Mouse (Mus musculus) heart, embryonic 14.5 days (tissue): ENCODE measurements around the gene Spryd7. TPM values are rescaled to one million over a fixed set of nuclear protein-coding genes. Genes with fewer than 3 reads are reported as not detected.
A peak's percentile ranks its signal among the peaks of the same experiment; 100 is the strongest.
"Not testable (repeated sequence)": the region's sequence is repeated elsewhere in the genome, so short reads cannot be mapped to it uniquely, and the experiment has no call there.

Experiments used
- ATAC-seq: fragments of 200-750 bp; cut with Nextera tagmentation; 2 replicates; pipeline ENCODE4 v1.8.0; 2017; ENCODE audit warnings: low read depth, moderate TSS enrichment; ENCODE audit not compliant: insufficient number of reproducible peaks, insufficient read depth, low FRiP score
- H3K27ac ChIP-seq, 2 experiments: fragments of 200-500 bp in 1 of 2; fragments of 300-500 bp in 1 of 2; sonication (generic) in 1 of 2; replicated peaks in 1 of 2; 2 replicates each; pipeline ENCODE4 v1.5.1; 2012 to 2014; ENCODE audit warnings: low read depth in 2 of 2, low read length in 2 of 2, control low read depth in 1 of 2, mild to moderate bottlenecking in 1 of 2, mixed read lengths in 1 of 2; ENCODE audit not compliant: control insufficient read depth in 1 of 2, insufficient read depth in 1 of 2
- H3K27me3 ChIP-seq: fragments of 300-500 bp; sonication (generic); 2 replicates; pipeline ENCODE4 v1.6.1; 2014; ENCODE audit warnings: mild to moderate bottlenecking, low read length, control low read depth; ENCODE audit not compliant: control insufficient read depth, insufficient read depth
- H3K36me3 ChIP-seq: fragments of 300-500 bp; sonication (generic); 2 replicates; pipeline ENCODE4 v1.6.1; 2014; ENCODE audit warnings: mild to moderate bottlenecking, control low read depth, low read length, mixed read lengths; ENCODE audit not compliant: control insufficient read depth, insufficient read depth
- H3K4me1 ChIP-seq, 2 experiments: fragments of 200-500 bp in 1 of 2; fragments of 300-500 bp in 1 of 2; sonication (generic) in 1 of 2; 2 replicates each; pipeline ENCODE4 v1.6.1; 2012 to 2014; ENCODE audit warnings: low read length in 2 of 2, control low read depth in 1 of 2, mixed read lengths in 1 of 2; ENCODE audit not compliant: control insufficient read depth in 2 of 2, insufficient read depth in 2 of 2
- H3K4me2 ChIP-seq: fragments of 300-500 bp; sonication (generic); 2 replicates; pipeline ENCODE4 v1.6.1; 2014; ENCODE audit warnings: mild to moderate bottlenecking, low read length
- H3K4me3 ChIP-seq, 2 experiments: fragments of 200-500 bp in 1 of 2; fragments of 300-500 bp in 1 of 2; sonication (generic) in 1 of 2; 2 replicates each; pipeline ENCODE4 v1.5.1; 2012 to 2014; ENCODE audit warnings: low read length in 2 of 2, mild to moderate bottlenecking in 2 of 2, control low read depth in 1 of 2, low read depth in 1 of 2, moderate library complexity in 1 of 2; ENCODE audit not compliant: control insufficient read depth in 1 of 2, insufficient read depth in 1 of 2
- H3K9ac ChIP-seq: fragments of 300-500 bp; sonication (generic); 2 replicates; pipeline ENCODE4 v1.6.1; 2014; ENCODE audit warnings: mild to moderate bottlenecking, low read length
- H3K9me3 ChIP-seq: fragments of 300-500 bp; sonication (generic); 2 replicates; pipeline ENCODE4 v1.6.1; 2016; ENCODE audit warnings: low read length, control low read depth; ENCODE audit not compliant: control insufficient read depth
- WGBS: fragments of 180-500 bp; shearing (Covaris S2); extraction: QIAGEN DNeasy Blood & Tissue Kit; methylation state at CpG from one replicate; pipeline ENCODE4 v1.1.7; 2014; 5-methylcytosine and 5-hydroxymethylcytosine counted together
- polyA plus RNA-seq: library from polyadenylated mRNA; unstranded; fragments of >200 nt; fragmentation: Nextera tagmentation; extraction: Ambion mirVana; gene quantifications from 2 replicates; pipeline ENCODE4 v1.2.1, GENCODE M21; 2014

Gene Spryd7
- 26.8 and 27.4 TPM in 2 replicates for polyA plus RNA-seq

DNA sequence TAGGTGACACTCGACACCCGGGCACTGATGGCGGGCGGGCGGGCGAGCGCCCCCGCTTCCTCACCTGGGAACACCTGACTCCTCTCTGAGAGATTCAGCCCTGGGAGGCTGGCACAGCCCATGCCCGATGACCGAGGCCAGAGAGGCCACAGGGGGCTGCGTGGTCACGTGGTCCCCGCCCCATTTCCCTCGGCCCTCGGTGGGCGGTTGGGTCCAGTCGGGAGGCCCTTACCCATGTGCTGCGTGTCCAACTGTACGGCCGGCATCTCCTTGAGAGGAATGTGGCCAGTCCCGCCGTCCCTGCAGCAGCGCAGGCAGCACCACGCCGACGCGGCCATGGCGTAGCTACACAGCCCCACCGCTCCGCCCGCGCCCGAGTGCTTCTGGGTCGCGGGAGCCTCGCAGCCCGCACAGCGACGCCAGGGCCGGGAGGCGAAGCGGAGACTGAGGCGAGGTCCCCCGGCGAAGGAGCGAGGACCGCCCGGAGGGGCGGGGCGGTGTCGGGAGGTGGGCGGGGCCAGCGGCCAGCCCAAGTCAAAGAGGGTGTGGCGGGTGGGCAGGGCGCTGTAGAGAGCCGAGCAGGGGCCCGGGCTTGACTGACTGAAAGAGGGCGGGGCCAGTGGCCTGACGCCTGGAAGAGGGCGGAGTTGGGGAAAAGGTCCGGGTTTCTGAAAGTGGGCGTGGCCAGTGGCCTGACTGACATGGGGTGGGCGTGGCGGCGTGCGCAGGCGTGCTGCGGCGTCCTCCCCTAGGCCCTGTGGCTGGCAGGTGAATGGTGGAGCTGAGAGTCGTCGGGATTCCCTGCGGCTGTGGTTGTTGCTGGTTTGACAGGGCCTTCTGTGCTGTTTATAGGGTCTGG is at the start of gene Spryd7:
Gene Spryd7, minus strand, starts transcription at position 598 of the 859 bp plus-strand sequence.
- peak; percentile 98 for ATAC-seq
- Histone ChIP-seq H3K4me2 (peak within 1 kb of the TSS; percentile 89), H3K27ac (peak within 1 kb of the TSS; percentile 88 to 89), H3K4me3 (peak within 1 kb of the TSS; percentile 78 to 95), H3K9me3 (0 out of 2 replicates have a peak, but pooled peaks cover 4% of the 10 kb centered on the region), H3K36me3 (no peaks in the 10 kb centered on the region), H3K9ac (peak within 1 kb of the TSS; percentile 82), H3K4me1 (0 out of 4 replicates have a peak, but pooled peaks cover 0 to 2% of the 10 kb centered on the region in 2 experiments), H3K27me3 (no peaks in the 10 kb centered on the region)
- WGBS = under 1% methylated on average over 70 of the region's 72 CpGs

DNA sequence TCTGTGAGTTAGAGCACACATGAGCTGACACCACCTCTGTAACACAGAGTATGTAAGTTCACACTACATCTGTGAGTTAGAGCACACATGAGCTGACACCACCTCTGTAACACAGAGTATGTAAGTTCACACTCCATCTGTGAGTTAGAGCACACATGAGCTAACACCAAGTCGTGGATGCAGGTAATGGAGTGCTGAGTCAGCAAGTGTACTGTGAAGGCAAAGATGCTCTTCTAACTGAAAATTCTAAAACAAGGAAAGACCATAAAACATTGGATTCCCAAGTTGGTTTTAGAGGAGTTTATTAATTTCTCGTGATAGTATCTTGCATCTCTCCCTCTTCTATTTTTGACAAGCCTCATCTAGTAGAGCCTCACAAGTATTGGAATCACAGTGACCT is 49.4 kb upstream of the Spryd7 start:
- ATAC-seq, H3K27me3 ChIP-seq, H3K9me3 ChIP-seq, H3K9ac ChIP-seq, H3K4me1 ChIP-seq, H3K4me2 ChIP-seq, H3K4me3 ChIP-seq, H3K27ac ChIP-seq: not testable (repeated sequence)
- H3K36me3 ChIP-seq = peaks cover 33% of the 10 kb centered on the region
- 84% methylated on average over 2 of the region's 2 CpGs for WGBS

DNA sequence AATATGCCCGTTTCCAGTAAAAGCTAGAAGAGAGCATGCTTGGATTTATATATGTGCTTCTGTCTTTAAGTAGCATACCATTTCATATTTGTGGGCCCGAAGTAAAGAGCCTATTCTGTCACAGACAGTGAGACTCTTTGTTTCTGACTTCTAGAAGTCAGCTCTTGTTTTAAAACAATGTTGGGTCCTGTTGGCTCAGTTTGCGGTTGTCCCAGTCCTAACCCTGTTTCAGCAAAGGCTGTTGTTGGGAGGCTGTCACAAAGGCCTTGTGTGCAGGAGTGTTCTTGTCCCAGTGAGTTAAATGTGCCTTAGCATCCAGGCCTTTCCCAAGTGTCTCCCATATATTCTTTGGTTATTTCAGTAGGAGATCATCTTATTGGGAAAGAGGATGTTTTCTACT is 47.4 kb upstream of the Spryd7 start:
- Histone ChIP-seq H3K4me3 (no peak overlapping the region), H3K4me2 (no peak overlapping the region)

DNA sequence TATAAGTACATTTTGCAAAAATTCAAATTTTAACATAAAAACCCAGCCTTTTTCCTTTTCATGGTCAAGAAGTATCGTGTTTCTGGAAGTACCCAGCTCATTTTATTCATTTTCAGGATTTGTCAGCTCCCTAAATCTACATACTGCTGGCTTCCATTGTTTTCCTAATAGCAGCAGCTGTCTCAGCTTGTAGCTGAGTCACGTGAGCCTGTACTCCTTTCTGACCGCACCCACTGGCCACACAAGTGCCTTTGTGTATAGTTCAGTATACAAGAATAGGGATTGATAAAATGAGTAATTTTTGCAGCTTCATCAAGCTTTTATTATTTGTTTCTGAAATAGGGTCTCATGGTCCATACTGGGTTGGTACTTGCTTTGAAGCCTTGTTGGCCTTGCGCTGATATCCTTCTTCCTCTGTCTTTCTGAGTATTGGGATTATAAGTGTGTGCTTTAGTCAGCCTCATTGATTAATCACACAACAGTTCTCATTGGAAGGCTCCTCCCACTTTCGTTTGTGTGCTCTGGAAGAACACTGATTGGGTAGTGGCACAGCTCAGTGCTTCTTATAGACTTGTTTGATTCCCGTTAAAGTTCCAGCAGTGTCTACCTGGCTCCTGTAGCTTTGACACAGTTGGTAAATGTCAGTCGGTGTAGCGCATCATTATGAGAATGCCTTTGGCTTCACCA is 46.5 kb upstream of the Spryd7 start:
- no peak overlapping the region for H3K4me2 ChIP-seq
- peaks cover 33% of the 10 kb centered on the region for H3K36me3 ChIP-seq
- no peaks in the 10 kb centered on the region for H3K27me3 ChIP-seq
- no peaks in the 10 kb centered on the region for H3K9me3 ChIP-seq
- 83% methylated on average over 8 of the region's 8 CpGs for WGBS
- H3K4me3 ChIP-seq = no peak overlapping the region
- no peak overlapping the region for H3K9ac ChIP-seq
- peaks cover 7 to 12% of the 10 kb centered on the region in 2 experiments for H3K4me1 ChIP-seq
- H3K27ac ChIP-seq = no peak overlapping the region
- no peak for ATAC-seq

More for the DNA sequence above, 47.4 kb upstream of the Spryd7 start:
- Histone ChIP-seq H3K27ac (no peak overlapping the region), H3K4me1 (peaks cover 7 to 8% of the 10 kb centered on the region in 2 experiments), H3K27me3 (no peaks in the 10 kb centered on the region), H3K36me3 (peaks cover 33% of the 10 kb centered on the region), H3K9me3 (no peaks in the 10 kb centered on the region), H3K9ac (no peak overlapping the region)
- no peak for ATAC-seq
- 91% methylated on average over 3 of the region's 3 CpGs for WGBS

DNA sequence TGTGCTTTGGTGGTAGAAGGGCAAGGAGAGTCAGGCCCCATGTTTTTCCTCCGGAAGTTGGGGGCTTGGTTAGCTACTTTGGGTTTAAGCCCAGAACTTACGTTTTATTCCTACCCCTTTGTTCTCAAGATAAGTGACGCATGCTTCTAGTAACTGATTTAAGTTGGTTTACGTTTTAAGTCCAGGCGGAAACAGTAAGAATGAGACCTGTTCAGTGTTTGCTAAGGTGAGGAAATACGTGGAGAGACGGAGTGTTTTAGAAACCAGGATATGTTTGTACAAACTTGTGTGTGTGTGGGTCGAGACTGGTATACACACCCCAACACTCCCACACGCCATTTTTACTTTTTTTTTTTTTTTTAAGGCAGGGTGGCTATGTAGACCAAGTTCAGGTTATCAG is 44.7 kb upstream of the Spryd7 start:
- Histone ChIP-seq H3K36me3 (peaks cover 29% of the 10 kb centered on the region), H3K4me1 (peaks cover 7 to 12% of the 10 kb centered on the region in 2 experiments), H3K9me3 (no peaks in the 10 kb centered on the region), H3K27ac (no peak overlapping the region), H3K4me3 (no peak overlapping the region), H3K9ac (no peak overlapping the region), H3K4me2 (no peak overlapping the region), H3K27me3 (no peaks in the 10 kb centered on the region)
- no peak for ATAC-seq
- WGBS = 67% methylated on average over 9 of the region's 9 CpGs

DNA sequence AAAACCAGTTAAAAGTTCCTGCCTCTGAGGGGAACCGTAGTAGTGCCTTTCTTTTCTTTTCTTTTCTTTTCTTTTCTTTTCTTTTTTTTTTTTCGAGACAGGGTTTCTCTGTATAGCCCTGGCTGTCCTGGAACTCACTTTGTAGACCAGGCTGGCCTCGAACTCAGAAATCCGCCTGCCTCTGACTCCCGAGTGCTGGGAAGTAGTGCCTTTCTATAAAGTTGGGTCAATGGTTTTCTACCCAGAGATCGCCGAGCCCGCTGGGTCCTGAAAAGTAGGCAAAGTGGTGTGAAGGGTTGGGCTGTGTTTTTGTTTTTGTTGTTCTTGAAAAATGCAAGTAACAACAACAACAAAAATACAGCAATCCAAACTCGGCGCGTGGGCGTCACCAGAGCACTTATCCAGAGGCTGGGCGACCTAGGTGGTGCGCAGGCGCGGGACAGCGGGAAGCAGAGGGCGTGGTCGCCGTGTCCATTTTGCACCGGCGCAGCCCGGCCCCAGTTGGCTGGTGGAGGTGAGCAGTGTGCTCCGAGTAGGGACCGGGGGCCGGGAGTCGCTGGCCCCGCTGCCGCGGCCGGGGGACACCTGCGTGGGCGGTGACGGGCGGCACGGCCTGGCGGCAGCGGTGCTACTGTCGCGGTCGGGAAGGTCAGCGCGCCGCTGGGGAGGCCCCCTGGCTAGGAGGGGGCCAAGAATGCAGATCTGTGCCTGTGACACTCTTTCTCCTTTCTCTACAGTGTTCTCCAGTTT is 42.5 kb upstream of the Spryd7 start:
- no peaks in the 10 kb centered on the region for H3K9me3 ChIP-seq
- peaks cover 7 to 12% of the 10 kb centered on the region in 2 experiments for H3K4me1 ChIP-seq
- peak overlapping the region; percentile 88 to 89 for H3K27ac ChIP-seq
- no peaks in the 10 kb centered on the region for H3K27me3 ChIP-seq
- peak overlapping the region; percentile 79 to 100 for H3K4me3 ChIP-seq
- 4% methylated on average over 44 of the region's 44 CpGs for WGBS
- peaks cover 10% of the 10 kb centered on the region for H3K36me3 ChIP-seq
- H3K4me2 ChIP-seq = peak overlapping the region; percentile 65
- ATAC-seq = peak; percentile 95
- peak overlapping the region; percentile 86 for H3K9ac ChIP-seq

DNA sequence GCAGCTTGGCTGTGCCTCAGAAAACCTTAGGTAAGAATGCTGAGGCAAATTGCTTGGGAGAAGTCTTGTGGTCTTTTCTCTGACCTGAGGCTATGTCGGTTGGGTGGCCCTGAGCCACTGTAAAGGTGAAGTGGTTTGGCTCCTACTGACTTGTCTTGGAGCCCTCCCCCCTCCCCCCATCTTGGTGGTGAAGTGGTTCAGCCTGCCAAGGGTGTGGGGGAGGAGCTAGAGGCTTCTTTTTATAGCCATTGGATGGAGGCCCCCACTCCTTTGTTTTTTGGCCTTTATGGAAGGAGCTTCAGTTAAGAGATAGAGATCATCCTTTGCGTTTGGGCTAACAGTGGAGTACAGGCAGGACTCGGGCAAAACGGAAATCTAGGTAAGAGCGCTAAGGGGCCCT is 41.3 kb upstream of the Spryd7 start, which contains the start of gene Trim13:
Gene Trim13, plus strand, starts transcription at position 280 of the 400 bp plus-strand sequence.
- 0 out of 4 replicates have a peak within 1 kb of the TSS, but pooled peaks of 1 of the 2 experiments have one; percentile 88 for H3K27ac ChIP-seq

More for the DNA sequence above, 41.3 kb upstream of the Spryd7 start, which contains the start of gene Trim13:
- 32% methylated on average over 5 of the region's 5 CpGs for WGBS
- H3K4me2 ChIP-seq = peak within 1 kb of the TSS; percentile 65
- H3K27me3 ChIP-seq = no peaks in the 10 kb centered on the region
- ATAC-seq = no peak
- H3K9me3 ChIP-seq = no peaks in the 10 kb centered on the region
- H3K4me1 ChIP-seq = peaks cover 7 to 12% of the 10 kb centered on the region in 2 experiments
- H3K4me3 ChIP-seq = peak within 1 kb of the TSS; percentile 79 to 100
- no peaks in the 10 kb centered on the region for H3K36me3 ChIP-seq
- peak within 1 kb of the TSS; percentile 86; the same call in 1 of the 2 replicates for H3K9ac ChIP-seq
